Mouse (Mus musculus): ENCODE results near the gene Tmem45a.
"Not testable (repeated sequence)": the region's sequence is repeated elsewhere in the genome, so short reads cannot be mapped to it uniquely, and the experiment has no call there.

Tmem45a gene

DNA sequence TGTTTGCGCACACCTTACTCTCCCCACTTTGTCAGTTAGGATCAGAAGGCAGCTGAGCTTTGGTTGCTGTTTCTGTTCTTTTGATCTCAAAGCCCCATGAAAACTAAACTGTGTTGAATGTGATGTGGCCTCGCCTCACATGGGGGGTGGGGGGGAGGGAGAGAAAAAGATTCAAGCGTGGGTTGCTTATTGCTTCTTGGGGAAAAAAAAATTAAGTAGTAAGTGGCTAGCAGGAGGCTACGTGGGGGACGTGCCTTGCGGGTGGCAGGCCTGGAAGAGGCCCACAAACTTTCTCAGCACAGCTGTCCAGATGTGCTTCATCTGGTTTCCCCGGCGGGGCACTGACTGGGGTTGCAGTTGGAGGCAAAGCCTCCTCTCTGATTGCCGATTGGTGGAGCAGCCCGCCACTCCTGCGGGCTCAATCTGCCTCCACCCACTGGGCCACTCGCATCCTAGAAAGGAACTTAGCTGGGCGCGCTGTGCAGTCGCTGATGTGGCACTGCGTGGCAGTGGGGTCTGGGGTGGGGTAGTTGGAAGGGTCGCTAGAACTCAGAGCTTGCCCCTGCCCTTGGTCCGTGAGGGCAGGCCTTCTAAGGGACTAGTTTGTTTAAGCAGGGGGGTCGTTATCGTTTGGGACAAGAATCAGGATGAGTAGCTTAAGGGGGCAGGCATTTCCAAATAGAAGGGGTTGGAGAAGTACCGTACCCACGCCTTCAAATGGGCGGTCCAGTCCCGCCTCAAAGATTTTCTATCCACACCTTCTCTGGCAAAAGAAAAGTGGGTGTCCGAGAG lies at the start of gene Tmem45a:
Gene Tmem45a (minus strand): TSS at position 343 of the 792 bp plus-strand sequence.
- peak; percentile 58; the same call in 1 of the 2 replicates for ATAC-seq (ENCODE audit: insufficient number of reproducible peaks, low FRiP score, low TSS enrichment)

DNA sequence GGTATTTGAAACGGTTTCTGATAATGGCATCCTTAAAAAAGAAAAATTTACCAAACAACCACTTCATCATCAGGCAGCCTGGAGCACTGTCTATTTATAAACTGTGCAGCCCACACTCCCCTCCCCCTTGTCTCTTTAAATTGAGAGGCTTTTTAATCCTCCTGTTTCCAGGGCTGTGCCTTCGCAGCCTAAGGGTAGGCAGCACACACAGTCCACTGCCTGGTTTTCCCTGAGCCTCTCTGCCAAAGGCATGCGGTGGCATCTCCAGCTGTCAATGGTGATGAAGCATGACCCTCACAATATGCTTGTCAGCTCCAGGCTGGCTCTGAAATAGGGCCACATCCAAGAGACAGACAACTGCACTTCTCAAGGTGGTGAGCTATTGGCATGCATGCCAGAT lies 42.1 kb upstream of the Tmem45a start, which contains the start of gene Lnp1:
Gene Lnp1 (minus strand): TSS at position 39 of the 400 bp plus-strand sequence.
- no peak for ATAC-seq (ENCODE audit: insufficient number of reproducible peaks, low FRiP score, low TSS enrichment)

DNA sequence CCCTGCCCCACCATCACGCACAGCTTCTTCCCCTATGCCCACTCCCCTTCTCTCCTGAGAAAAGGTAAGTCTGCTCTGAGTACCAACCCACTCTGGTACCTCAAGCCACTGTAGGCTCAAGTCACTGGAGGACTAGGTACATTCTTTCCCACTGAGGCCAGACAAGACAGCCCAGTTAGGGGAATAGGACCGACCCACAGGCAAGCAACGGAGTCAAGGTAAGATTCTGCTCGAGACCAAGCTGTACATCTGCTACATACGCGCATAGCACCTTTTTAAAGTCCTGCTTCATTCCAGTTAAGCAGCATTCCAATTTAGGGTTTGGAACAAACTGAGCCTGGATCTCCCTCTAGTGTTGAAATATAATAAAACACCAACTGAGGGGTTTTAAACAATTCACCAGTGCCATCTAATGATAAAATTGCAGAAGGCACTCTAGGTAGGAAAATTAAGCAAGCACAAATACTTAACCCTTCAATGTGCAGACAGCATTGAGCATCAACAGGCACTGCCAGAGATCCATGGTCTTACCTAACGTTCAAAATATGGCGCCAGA lies 34.2 kb upstream of the Tmem45a start:
- ATAC-seq (ENCODE audit: insufficient number of reproducible peaks, low FRiP score, low TSS enrichment): peak; percentile 49

DNA sequence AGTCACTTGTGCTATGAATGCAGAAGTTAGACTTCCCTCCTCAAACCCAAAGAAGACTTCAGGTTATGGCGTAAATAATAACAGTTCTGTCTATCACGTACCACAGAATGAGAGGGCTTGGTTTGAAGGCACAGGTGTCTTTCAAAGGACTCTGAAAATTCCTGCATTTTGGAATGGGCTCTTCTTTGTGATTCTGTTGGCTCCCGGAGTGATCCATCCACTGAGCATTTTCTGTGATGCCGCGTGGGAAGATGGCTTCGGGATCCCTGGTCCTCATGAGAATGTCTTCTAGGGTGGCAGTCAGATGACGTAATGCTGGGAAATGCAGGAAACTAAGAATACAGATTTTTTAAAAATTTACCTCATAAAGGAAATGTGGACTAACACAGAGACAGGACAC lies 31.3 kb upstream of the Tmem45a start:
- no peak for ATAC-seq (ENCODE audit: insufficient number of reproducible peaks, low FRiP score, low TSS enrichment)

DNA sequence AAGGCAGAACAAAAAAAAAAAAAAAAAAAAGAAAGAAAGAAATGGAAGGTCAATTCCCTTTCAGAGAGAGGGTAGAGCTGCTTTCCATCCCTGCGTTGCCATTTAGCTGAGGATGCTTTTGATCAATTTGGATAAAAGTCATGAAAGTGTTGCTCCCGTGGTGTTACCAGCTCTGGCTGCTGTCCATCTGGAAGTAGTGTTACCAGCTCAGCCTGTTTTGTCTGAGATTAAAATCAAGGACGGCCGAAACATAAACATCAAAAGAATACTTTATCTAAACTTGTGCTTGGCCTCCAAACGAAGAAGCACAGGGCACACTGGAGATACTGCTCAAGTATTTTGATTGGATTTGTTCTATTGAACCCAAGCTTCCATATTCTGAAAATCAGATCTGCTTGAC lies 23.0 kb upstream of the Tmem45a start:
- ATAC-seq (ENCODE audit: insufficient number of reproducible peaks, low FRiP score, low TSS enrichment): no peak

DNA sequence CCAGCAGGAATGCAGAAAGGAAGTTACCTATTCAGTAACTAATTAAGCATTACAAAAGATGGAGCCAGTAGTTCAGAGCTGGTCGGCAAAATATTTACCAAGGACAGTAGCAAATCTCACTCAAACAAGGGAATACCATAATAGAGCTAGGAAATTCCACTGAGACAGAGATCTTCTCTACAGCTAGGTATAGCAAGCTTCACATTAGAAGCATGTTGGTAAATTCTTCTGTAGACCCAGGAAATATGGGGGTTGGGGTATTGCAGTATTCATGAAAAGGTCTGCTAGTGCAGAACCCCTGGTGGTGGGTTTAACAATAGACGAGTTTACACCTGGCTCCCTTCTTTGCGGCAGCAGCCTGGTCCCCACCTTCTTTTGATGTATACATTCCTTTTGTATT lies 16.2 kb upstream of the Tmem45a start:
- ATAC-seq (ENCODE audit: insufficient number of reproducible peaks, low FRiP score, low TSS enrichment): not testable (repeated sequence)

DNA sequence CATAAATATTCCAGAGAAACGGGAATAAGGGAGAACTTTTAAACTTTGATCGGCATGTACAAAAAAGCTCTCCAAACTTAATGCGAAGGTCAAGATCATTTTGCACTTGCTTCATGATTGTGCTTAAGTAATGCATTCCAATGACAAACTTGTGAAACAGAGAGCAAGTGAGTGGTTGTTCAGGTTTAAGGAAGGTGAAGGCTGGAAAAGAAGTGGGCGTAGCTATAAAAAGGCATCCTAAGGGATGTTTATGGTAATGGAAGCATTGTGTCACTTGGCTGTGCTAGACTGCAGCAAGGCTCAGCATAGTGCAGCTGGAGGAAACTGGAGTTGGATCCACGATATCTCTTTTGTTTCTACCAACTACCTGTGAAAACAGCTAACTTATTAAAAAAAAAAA lies 5.6 kb upstream of the Tmem45a start:
- no peak for ATAC-seq (ENCODE audit: insufficient number of reproducible peaks, low FRiP score, low TSS enrichment)

DNA sequence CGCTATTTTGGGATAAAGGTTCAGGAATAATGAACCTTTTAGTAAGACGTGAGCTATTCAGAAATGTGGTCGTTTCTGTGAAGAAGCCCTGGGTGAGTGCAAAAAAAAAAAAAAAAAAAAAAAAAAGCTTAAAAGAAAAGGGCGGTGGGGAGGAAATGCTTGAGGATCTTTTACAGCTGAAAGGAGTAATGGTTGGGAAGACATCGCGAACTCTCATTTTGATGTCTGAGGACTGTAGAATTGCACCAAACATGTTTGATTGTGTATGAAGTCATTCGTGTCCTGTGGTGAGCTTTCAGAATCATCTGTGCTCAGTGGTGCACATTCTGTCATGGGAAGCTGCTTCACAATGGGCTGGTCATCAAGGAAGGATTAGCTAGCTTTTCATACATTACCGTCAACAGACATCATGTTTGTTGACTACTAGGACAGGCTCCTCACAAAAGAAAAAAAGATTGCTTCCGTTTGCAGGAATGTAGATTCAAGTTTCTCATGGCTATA lies 700 bp upstream of the Tmem45a start:
- ATAC-seq (ENCODE audit: insufficient number of reproducible peaks, low FRiP score, low TSS enrichment): no peak

DNA sequence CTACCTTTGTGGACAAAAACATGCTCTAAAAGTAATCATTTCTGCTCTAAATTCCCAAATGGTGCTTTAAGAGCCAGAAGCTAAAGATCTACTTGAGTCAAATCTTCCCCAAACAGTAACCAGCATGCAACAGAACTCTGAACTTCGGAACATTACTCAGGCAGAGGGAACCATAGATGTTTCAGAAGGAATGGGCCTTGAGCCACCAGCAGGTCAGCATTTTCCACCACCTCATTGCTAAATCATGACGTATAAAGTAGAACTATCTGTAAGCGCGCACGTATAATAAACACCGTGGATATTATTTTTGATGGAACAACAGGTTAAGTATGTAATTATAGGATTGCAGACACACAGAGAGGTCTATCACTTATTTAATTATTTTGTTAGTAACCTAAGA lies 1.2 kb downstream of the Tmem45a start:
- no peak for ATAC-seq (ENCODE audit: insufficient number of reproducible peaks, low FRiP score, low TSS enrichment)

DNA sequence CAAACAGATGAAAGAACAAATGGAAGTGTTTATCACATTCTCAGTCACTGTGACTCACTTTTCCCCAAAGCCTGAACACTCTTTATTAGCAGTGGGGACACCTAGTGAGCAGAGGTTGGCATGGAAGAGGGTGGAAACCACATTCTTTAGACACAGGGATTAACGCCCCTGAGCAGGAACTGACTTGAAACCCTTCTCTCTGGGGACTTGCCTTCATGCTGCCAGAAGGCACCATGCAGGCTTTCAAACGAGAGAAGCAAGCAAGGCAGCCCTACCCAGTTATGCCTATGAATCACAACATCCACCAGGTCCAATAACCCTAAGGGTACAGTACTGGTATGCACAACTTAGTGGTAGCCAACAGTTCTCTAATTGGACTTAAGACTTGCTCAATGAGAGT lies 12.6 kb downstream of the Tmem45a start:
- no peak for ATAC-seq (ENCODE audit: insufficient number of reproducible peaks, low FRiP score, low TSS enrichment)

DNA sequence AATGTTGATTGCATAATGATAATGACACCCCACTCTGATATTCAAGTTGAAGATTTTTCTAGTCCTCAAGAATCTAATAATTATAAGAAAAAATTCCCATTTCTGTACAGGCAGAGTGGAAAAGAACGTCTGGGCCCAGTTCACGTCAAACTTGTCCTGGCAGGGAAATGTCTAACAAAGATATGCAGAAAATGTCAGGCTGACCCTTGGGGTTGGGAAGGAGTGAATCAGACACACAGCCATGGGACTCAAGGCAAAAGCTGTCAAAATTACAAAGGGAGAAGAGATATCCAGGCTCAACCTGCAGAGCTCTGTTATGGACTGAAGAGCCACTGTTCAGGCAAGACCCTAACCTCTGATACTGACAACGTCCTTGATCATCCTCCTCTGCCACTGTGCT lies 15.5 kb downstream of the Tmem45a start:
- ATAC-seq (ENCODE audit: insufficient number of reproducible peaks, low FRiP score, low TSS enrichment): no peak

DNA sequence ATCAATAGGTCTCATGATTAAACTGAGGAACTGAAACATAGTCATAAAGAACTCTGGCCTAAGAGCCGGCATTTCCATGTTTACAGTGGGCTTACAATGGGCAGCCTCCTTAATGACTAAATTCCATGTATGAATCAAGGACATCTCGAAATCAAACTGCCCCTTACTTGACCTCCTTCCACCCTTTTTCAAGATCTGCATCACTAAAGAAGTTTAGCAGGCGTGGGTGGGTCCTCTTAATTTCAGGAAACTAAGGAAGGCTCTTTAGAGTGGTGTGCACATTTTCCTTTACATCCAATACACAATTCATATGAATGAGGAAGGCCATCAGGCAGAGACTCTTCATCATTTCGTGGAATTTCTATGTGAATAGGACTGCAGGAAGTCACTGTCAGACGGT lies 17.6 kb downstream of the Tmem45a start:
- no peak for ATAC-seq (ENCODE audit: insufficient number of reproducible peaks, low FRiP score, low TSS enrichment)

DNA sequence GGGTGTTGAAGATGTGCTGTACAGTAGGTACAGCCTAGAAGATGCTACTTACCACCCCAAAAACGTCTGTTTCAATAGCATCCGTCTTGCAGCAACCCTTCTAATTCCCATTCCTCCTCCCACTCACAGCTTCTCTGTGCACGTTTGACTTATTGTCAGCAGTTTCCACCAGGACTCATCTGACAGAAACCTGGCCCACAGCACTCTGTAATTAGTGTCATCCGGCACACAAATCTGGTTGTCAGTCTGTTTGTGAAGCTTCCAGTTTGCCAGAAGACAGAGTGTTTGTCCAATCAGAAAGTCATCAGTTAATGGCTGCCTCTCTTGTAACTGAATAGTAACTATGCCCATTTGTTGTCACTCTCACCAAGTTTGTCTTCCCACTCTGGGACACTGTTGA lies 18.4 kb downstream of the Tmem45a start:
- ATAC-seq (ENCODE audit: insufficient number of reproducible peaks, low FRiP score, low TSS enrichment): no peak

DNA sequence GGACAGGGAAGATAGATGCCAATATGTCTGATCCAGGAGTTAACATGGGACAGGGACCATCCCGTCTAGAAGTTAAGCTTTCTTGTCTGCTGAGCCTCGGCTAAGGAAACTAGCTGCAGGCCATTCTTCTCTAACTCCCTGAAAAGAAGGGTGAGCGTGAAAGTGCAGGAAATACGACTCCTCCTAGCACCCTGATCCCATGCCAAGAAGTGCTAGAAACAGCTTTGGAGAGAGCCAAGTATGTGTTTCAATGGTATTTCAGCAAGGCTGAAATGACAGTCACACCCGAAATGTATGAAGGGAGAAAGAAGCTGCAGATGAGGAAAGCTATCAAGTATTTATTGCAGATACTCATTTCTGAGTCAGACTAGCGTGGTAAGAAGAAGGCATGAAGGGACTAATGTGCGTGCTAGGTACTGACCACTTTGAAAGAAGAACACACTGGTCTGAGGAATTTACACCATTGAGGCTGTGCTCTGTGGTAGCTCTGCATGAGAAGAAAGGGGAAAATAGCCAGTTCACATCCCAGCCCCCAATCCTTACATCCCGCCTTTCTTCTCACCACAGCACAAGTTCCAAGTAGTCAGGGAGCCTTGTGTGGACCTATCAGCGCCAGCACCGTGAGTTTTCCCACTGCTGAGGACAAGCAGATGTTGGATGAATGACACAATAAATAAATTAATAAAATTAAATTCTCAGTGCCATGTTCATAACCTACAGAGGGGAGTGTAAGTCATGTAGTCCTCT lies 33.0 kb downstream of the Tmem45a start:
- ATAC-seq (ENCODE audit: insufficient number of reproducible peaks, low FRiP score, low TSS enrichment): no peak

DNA sequence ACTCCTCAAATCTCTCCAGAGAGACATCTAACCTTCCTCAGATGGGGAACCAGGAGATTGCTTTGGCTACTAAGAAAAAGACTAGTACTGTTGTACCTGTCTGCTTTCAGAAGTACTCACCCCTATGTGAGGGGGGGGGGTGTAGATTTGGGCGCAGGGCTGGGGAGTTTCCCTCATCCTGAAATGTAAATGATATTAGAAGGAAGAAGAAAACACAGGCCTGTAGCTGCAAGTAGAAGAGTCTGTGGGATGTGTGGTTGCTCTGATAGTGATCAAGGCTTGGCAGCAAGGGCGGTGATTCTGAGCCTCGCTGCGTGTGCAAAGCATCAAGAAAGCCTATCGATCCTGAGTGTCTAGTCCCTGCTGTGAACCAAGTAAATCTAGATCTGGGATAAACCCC lies 43.0 kb downstream of the Tmem45a start:
- ATAC-seq (ENCODE audit: insufficient number of reproducible peaks, low FRiP score, low TSS enrichment): no peak

DNA sequence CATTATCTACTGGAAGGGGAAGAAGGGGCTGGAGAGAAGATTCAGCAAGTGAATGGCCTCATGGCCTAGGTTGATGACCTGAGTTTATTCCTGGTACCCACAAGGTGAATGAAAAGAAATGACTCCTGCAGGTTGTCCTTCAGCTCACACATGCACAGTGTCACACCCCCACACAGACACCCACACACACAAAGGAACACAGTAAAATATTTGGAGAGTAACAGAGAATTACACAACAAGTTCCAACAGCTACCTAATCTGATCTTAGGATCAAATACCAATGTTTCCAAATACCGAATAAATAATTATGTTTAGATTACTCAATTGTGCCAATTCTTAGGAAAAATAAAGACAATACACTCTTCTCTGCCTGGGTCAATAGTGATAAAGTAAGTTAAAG lies 52.7 kb downstream of the Tmem45a start:
- ATAC-seq (ENCODE audit: insufficient number of reproducible peaks, low FRiP score, low TSS enrichment): no peak

DNA sequence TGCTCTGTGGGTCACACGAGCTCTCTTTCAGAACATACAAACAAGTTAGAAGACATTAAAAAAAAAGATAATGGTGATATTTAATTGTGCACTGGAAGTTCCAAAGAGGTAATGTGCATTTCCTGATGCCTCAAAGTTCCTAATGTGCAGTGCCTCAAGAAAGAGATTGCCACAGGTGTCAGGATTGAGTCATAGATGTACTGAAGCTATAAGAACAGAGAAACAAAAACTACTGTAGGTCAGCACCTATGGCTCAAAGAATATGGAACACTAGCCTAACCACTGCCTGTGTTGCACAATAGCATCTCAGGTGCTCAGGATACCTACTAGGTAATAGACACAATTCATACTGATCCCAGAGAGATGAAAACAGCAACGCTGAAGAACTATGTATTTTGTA lies 54.0 kb downstream of the Tmem45a start:
- no peak for ATAC-seq (ENCODE audit: insufficient number of reproducible peaks, low FRiP score, low TSS enrichment)

DNA sequence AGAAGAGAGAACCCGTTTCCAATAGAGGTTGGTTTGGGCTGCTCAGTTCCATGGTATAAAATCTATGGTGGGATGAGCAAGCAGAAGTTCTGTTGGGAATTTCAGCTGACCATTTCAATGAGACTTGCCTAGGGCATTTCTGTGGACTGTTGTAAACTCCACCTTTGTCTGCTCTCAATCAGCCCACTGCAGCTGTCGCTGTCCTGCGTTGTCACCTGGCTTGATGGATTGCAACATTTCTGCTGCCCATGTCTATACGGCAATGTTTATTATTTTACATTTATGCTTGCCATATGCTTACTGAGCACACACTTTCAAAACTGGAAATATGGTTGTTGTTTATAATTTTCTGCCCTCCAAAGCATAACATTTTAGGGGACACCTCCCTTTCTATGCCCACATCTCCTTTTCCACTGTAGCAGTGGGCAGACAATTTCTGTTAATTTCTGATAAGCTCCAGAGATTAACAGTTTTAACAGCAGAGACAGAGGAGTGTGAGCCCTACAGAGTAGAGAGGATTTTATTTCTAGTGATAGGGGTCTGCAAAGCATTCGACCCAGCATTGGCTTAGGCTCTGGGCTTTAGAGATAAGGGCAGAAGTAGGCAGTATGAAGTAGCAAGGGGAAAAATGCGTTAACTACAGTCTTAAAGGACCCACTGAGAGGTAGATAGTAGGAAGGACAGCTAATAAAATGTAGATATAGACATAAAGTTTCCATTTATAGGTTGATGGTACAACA lies 84.4 kb downstream of the Tmem45a start:
- ATAC-seq (ENCODE audit: insufficient number of reproducible peaks, low FRiP score, low TSS enrichment): no peak

DNA sequence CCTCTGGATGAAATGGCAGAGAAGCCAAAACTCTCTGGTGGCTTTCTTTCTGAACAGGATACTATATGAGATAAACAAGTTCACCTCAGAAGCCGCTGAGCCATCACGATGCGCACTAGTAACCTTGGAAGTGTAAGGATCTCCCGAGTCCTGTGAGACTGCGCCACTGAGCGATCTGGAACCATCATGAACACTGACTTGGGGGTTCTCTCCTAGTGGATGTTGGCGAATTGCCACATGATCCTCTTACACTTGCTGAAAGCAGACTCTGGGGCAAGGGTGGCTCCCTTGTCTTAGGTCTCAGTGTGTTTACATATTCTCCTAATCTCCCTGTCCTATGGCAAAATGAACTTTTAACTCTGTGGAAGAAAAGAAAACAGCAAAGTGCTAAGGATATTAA lies 85.0 kb downstream of the Tmem45a start:
- no peak for ATAC-seq (ENCODE audit: insufficient number of reproducible peaks, low FRiP score, low TSS enrichment)

DNA sequence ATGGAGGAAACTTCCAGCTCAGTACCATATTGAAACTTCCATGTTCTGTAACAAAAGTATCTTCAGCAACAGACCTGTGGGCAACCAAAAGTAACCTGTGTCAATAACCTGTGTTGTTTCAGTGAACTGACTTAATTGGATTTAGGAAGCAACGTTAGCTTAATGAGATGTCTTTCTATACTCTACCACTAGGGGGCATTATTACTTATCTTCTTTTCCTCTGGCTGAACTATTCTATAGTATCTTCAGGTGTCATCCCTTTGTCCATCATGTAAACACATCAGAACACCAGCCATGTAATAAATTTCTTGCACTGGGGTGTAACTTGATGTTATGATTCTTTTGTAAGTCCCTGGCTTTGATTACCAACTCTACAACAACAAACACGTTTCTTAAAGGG lies 85.5 kb downstream of the Tmem45a start:
- ATAC-seq (ENCODE audit: insufficient number of reproducible peaks, low FRiP score, low TSS enrichment): peak; percentile 45; the same call in 1 of the 2 replicates
